In genomic region chr8:22124220-22125152, GRCm38 (mm10) we compare ENCODE assay signal across 8 mouse cellular contexts. TPM values are rescaled to one million over a fixed set of nuclear protein-coding genes. Genes with fewer than 3 reads are reported as not detected.
DNase-seq lines count a peak whose midpoint lies in the region; ATAC-seq and TF ChIP-seq lines count a peak whose summit lies in the region.

TSS of gene Nek5 (minus strand) at chr8:22125053.

- H3K27ac ChIP-seq in bone marrow, adult 2 months (ENCODE audit: control insufficient read depth, insufficient read depth, low read depth, low read length, poor library complexity): no peak within 1 kb of the TSS
- no peak within 1 kb of the TSS for H3K27ac ChIP-seq in forebrain, embryonic 16.5 days (ENCODE audit: low read length)
- H3K27ac ChIP-seq in intestine, embryonic 15.5 days: no peak within 1 kb of the TSS
- H3K27ac ChIP-seq in liver, embryonic 16.5 days (ENCODE audit: low read length): no peak within 1 kb of the TSS
- no peak within 1 kb of the TSS for H3K27ac ChIP-seq in neural tube, embryonic 12.5 days

- TF ChIP-seq POLR2A in bone marrow, adult 2 months (IDR thresholded peaks at IDR 0.05; ENCODE audit: borderline replicate concordance, control insufficient read depth, low read depth, low read length): no peak

- H3K4me3 ChIP-seq in bone marrow, adult 2 months (replicated peaks; ENCODE audit: control insufficient read depth, low read depth, low read length): peak within 1 kb of the TSS; percentile 31
- peak within 1 kb of the TSS; percentile 44 for H3K4me3 ChIP-seq in forebrain, embryonic 16.5 days (replicated peaks; ENCODE audit: low read length)
- peak within 1 kb of the TSS; percentile 52 for H3K4me3 ChIP-seq in intestine, embryonic 15.5 days (replicated peaks)
- peak within 1 kb of the TSS; percentile 58 for H3K4me3 ChIP-seq in liver, embryonic 16.5 days (ENCODE audit: low read depth, low read length)
- peak within 1 kb of the TSS; percentile 35 for H3K4me3 ChIP-seq in neural tube, embryonic 12.5 days

- H3K4me2 ChIP-seq in forebrain, embryonic 16.5 days (ENCODE audit: low read length): peak within 1 kb of the TSS; percentile 81
- peak within 1 kb of the TSS; percentile 96 for H3K4me2 ChIP-seq in intestine, embryonic 15.5 days (replicated peaks)
- H3K4me2 ChIP-seq in liver, embryonic 16.5 days (ENCODE audit: low read depth, low read length): peak within 1 kb of the TSS; percentile 72
- H3K4me2 ChIP-seq in neural tube, embryonic 12.5 days (replicated peaks): peak within 1 kb of the TSS; percentile 73

- no peaks in the 10 kb centered on the region for H3K4me1 ChIP-seq in bone marrow, adult 2 months (ENCODE audit: control insufficient read depth, insufficient read depth, low read length)
- peaks cover 6% of the 10 kb centered on the region for H3K4me1 ChIP-seq in forebrain, embryonic 16.5 days (replicated peaks; ENCODE audit: control insufficient read depth, insufficient read depth, low read length)
- no peaks in the 10 kb centered on the region for H3K4me1 ChIP-seq in intestine, embryonic 15.5 days (replicated peaks)
- H3K4me1 ChIP-seq in liver, embryonic 16.5 days (ENCODE audit: control insufficient read depth, low read depth, low read length): peaks cover 9% of the 10 kb centered on the region
- H3K4me1 ChIP-seq in neural tube, embryonic 12.5 days: peaks cover 7% of the 10 kb centered on the region; the same call in 1 of the 2 replicates

- no peaks in the 10 kb centered on the region; the same call in 1 of the 2 replicates for H3K27me3 ChIP-seq in forebrain, embryonic 16.5 days (replicated peaks; ENCODE audit: control insufficient read depth, insufficient read depth, low read length)
- no peaks in the 10 kb centered on the region for H3K27me3 ChIP-seq in intestine, embryonic 15.5 days (replicated peaks)
- no peaks in the 10 kb centered on the region; the same call in 1 of the 2 replicates for H3K27me3 ChIP-seq in liver, embryonic 16.5 days (ENCODE audit: control insufficient read depth, insufficient read depth, low read depth, low read length)
- no peaks in the 10 kb centered on the region for H3K27me3 ChIP-seq in neural tube, embryonic 12.5 days (replicated peaks)

- peak; percentile 86 for ATAC-seq in forebrain, embryonic 16.5 days
- ATAC-seq in intestine, embryonic 15.5 days: peak; percentile 86
- ATAC-seq in liver, embryonic 16.5 days (ENCODE audit: low read depth): peak; percentile 79
- ATAC-seq in neural tube, embryonic 12.5 days (ENCODE audit: low FRiP score, low read depth): peak; percentile 76

- peak within 1 kb of the TSS; percentile 46 for H3K9ac ChIP-seq in forebrain, embryonic 16.5 days (replicated peaks; ENCODE audit: low read depth, low read length)
- H3K9ac ChIP-seq in intestine, embryonic 15.5 days: peak within 1 kb of the TSS; percentile 34; the same call in 1 of the 2 replicates
- peak within 1 kb of the TSS; percentile 42; the same call in 1 of the 2 replicates for H3K9ac ChIP-seq in liver, embryonic 16.5 days (ENCODE audit: low read depth, low read length)
- no peak within 1 kb of the TSS for H3K9ac ChIP-seq in neural tube, embryonic 12.5 days

- peak; percentile 25; the same call in 1 of the 2 replicates for TF ChIP-seq CTCF in bone marrow, adult 2 months (IDR thresholded peaks at IDR 0.05; ENCODE audit: control insufficient read depth, insufficient read depth, low read length)

- WGBS in bone marrow, adult 2 months: 2% methylated on average over 29 of the region's 29 CpGs
- WGBS in forebrain, embryonic 16.5 days: 1% methylated on average over 29 of the region's 29 CpGs
- 2% methylated on average over 29 of the region's 29 CpGs for WGBS in intestine, embryonic 15.5 days
- WGBS in liver, embryonic 16.5 days (ENCODE audit: insufficient replicate concordance): 3% methylated on average over 29 of the region's 29 CpGs
- WGBS in neural tube, embryonic 12.5 days: 2% methylated on average over 29 of the region's 29 CpGs

- no peaks in the 10 kb centered on the region for H3K9me3 ChIP-seq in forebrain, embryonic 16.5 days (ENCODE audit: control insufficient read depth, low read length)
- no peaks in the 10 kb centered on the region for H3K9me3 ChIP-seq in intestine, embryonic 15.5 days
- H3K9me3 ChIP-seq in liver, embryonic 16.5 days (replicated peaks; ENCODE audit: control insufficient read depth, low read length): no peaks in the 10 kb centered on the region
- no peaks in the 10 kb centered on the region for H3K9me3 ChIP-seq in neural tube, embryonic 12.5 days

- H3K36me3 ChIP-seq in forebrain, embryonic 16.5 days (ENCODE audit: control insufficient read depth, insufficient read depth): no peaks in the 10 kb centered on the region; the same call in 1 of the 2 replicates
- H3K36me3 ChIP-seq in intestine, embryonic 15.5 days: no peaks in the 10 kb centered on the region
- no peaks in the 10 kb centered on the region for H3K36me3 ChIP-seq in liver, embryonic 16.5 days (ENCODE audit: control insufficient read depth, insufficient read depth)
- H3K36me3 ChIP-seq in neural tube, embryonic 12.5 days: peaks cover 15% of the 10 kb centered on the region

- DNase-seq in layer of hippocampus, postnatal 10 days (ENCODE audit: low spot score in 2 of 2): peak; percentile 14 to 26
- no peak for DNase-seq in layer of hippocampus, adult 9-10 months (ENCODE audit: low spot score)
- DNase-seq in thymus, postnatal 4 days: peak; percentile 34

RNA-seq across cellular contexts. Expression of gene Nek5, which starts in this region (rescaled TPM):
- under 1 TPM; 0.62 to 0.91 TPM for total RNA-seq in layer of hippocampus, postnatal 10 days (2021)
- not detected in 2 replicates for polyA plus RNA-seq in bone marrow, adult 2 months (2011; ENCODE audit: insufficient read depth, insufficient read length, low replicate concordance, missing spikeins)
- 0.32 and 0.52 TPM in 2 replicates for polyA plus RNA-seq in forebrain, embryonic 16.5 days (2015; fragmentation: Nextera tagmentation; extraction: Ambion mirVana)
- polyA plus RNA-seq in intestine, embryonic 15.5 days (2015; fragmentation: Nextera tagmentation; extraction: Ambion mirVana): 0.26 and 0.32 TPM in 2 replicates
- 0.06 and 0.15 TPM in 2 replicates for polyA plus RNA-seq in liver, embryonic 16.5 days (2015; fragmentation: Nextera tagmentation; extraction: Ambion mirVana)
- not detected in 2 replicates for polyA plus RNA-seq in neural tube, embryonic 12.5 days (2016; fragmentation: Nextera tagmentation; extraction: Ambion mirVana)

Comparison
In these comparisons a context has a peak if more than half of its experiments do, and no peak if none do; other contexts are left out.
1. Peak in DNase-seq in layer of hippocampus, postnatal 10 days; RNA of the gene not detected or under 1 TPM.
2. Peak in ATAC-seq, H3K4me3 ChIP-seq, H3K9ac ChIP-seq and H3K4me2 ChIP-seq in forebrain, embryonic 16.5 days; RNA of the gene not detected or under 1 TPM.
3. Peak in ATAC-seq, H3K4me3 ChIP-seq, H3K9ac ChIP-seq and H3K4me2 ChIP-seq in intestine, embryonic 15.5 days; RNA of the gene not detected or under 1 TPM.
4. Peak in ATAC-seq, H3K4me3 ChIP-seq, H3K9ac ChIP-seq and H3K4me2 ChIP-seq in liver, embryonic 16.5 days; RNA of the gene not detected or under 1 TPM.
5. Peak in ATAC-seq, H3K4me3 ChIP-seq and H3K4me2 ChIP-seq in neural tube, embryonic 12.5 days; RNA of the gene not detected or under 1 TPM.